Mouse (Mus musculus) right cerebral cortex, postnatal 10 days (tissue): ENCODE measurements around the gene Gpr18.

ENCODE experiments used
- DNase-seq, 2 experiments: peaks; one replicate each; pipeline ENCODE4 v3.0.0; 2021; ENCODE audit warnings: low spot score in 2 of 2

The Gpr18 gene

DNA sequence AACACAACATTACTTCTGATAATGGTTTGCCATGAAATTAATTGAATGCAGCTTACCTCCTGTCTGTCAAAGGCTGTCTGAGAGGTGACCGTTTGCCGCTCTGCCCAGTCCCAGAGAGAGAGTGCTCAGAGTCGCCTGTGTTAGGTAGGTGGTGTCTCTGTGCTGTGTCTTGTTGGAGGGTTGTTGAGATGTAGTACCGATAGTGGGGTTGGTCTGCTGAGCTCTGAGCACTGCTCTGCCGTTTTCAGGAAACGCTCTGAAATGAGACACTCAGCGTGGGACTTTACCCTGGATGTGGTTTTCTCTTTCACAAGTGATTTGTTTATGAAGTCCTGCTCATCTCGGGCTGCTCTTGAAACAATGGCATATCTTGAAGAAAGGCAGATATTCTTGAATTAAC is at the start of gene Gpr18:
Gpr18 (minus strand) TSS at position 161 of the 400 bp plus-strand sequence.
- no peak for DNase-seq

DNA sequence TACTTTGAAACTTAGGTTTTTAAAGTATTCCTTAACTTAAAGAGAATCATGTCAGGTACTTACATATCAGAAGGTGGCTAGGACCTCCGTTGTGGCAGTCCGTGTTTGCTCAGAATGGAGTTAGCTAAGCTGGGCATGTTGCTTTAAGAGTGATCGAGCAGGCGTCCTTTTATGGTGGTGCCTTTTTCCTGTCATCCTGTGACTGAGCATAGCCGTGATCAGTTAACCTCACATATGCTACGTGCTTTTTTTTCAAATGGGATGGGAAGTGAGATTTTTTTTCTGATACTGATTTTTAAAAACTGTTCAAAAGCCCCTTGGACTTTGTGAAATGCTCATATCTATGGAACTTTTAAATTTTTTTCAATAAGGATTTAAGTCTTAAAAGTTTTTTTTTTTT is 49.4 kb upstream of the Gpr18 start, which contains the start of gene Gpr183:
Gpr183 (minus strand) TSS at position 206 of the 400 bp plus-strand sequence.
- peak in 1 of 2 experiments; percentile 20 for DNase-seq

GRCm38 (mm10) chr14:121963942-121964335 is 48.4 kb upstream of the Gpr18 start:
- DNase-seq, result peak in 1 of 2 experiments; percentile 27

- peak in 1 of 2 experiments; percentile 20 for DNase-seq
Observed at GRCm38 (mm10) chr14:121963251-121963941, 47.8 kb upstream of the Gpr18 start.

- DNase-seq, result peak in 1 of 2 experiments; percentile 23
Observed at GRCm38 (mm10) chr14:121962128-121962890, 46.7 kb upstream of the Gpr18 start.

DNA sequence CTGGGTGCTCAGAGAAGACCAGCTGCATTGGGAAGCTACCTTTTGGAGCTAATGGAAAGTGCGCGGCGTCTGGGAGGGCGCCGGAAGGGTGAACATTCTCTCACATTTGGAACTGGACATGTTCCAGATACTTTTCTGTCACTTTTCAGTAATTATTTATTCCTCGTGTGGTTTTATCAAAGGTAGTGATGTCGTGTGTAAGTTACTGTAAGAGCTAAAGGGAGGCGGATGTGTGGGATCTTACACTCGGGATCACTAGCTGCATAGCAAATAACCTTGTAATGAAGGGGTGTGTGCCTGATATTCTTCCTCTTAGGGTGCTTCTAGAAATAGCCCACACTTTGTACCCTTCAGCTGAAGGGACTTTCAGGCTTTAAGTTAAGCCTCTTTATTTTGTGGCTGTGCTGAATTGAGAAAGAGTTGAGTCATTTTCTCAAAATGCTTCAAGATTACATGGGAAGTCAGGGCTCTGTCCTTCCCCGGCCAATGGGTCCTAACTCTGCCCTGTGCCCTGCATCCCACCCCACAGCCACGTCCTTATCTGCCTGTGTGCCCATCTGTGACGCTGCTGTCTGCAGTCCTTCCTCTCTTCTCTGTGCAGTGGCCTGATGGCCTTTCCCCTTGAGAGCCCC is 46.0 kb upstream of the Gpr18 start:
- DNase-seq, result peak in 1 of 2 experiments; percentile 14

- peak in 1 of 2 experiments; percentile 17 for DNase-seq
Observed at GRCm38 (mm10) chr14:121960997-121961396, 45.4 kb upstream of the Gpr18 start.

DNA sequence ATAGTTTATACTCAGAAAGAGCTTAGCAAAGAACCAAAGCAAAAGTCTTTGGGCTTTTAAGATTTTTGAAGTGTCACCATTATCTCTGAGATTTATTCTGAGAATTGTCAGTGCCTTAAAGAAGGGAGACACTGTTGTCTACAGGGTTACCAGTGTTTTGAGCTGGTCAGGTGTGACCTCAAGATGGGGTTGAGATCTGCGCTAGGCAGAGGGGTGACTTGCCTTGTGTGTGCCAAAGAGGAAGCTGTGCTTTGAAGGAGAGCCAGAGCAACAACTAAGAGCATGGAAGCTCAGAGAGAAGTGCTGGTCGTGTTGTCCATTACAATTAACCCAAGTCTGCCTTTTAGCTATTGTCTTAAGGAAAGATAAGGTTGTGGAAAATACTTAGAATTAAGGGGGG is 45.0 kb upstream of the Gpr18 start:
- DNase-seq, result peak in 1 of 2 experiments; percentile 23

DNA sequence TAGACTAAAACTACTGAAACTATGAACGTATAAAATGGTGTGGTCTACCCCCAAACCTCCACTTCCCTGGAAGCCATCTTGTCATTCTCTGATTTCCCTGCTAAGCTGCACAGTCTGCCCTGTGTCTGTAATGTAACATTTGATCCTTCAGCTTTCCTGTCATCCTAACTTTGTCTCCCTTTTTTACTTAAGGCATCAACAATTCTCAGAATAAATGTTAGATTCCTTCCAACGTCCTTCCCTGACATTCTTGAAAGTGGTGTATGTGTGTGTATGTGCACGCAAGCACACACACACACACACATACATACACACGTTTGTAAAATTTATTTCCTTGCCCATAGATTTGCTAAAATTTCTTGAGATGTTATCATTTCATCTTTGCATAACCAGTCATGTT is 44.5 kb upstream of the Gpr18 start:
- no peak for DNase-seq

DNA sequence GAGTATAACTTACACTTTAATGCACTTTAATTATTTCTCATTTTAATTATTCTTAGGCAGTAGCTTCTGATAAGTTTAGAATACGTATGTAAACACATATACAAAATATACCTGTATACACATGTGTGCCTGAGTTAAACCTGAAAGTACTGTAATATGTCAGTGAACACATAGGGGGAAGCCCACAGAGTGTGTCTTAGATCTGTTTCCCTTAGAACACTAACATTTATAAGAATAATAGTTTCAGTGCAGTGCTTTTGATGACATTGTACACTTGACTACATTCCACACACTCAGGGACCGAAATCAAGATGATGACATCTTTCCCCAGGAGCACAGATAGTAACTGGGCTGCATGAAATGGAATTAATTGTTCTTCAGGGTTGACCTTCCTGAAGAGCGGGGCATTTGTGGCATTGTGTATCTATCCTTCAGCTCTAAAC is 44.0 kb upstream of the Gpr18 start:
- no peak for DNase-seq

- DNase-seq, result peak in 1 of 2 experiments; percentile 38
Observed at GRCm38 (mm10) chr14:121958751-121959537, 43.4 kb upstream of the Gpr18 start.

DNA sequence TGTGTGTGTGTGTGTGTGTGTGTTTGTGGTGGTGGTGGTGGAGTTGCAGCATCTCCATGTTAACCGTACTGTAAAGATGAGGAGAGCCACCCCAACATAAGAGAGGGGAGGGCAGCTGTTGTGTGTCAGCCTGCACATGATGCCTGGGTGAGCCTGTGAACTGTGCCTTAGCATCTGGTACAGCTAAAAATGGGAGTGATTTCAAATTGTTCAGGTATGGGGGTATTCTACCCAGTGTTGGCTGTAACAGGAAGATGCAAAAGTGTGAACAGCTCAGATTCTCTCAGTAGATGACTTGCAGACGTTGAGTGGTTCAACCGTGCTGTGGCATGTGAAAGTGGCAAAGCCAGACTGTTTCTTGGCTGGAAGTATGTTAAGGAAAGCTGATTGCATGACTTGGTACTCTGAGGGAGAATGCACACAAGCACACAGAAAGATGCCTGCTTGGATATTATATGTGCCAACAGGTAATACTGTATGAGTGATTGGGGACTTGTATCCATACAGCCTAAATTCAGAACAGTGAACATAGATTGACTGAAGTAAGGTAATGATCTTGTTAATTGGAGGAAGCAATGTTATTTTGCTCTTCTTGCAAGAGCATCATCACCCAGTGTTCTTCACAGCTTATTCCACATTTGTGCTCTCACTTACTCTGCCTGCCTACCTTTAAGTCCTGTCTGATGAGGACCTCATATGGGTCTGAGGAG is 42.6 kb upstream of the Gpr18 start:
- DNase-seq, result peak in 1 of 2 experiments; percentile 19

GRCm38 (mm10) chr14:121957176-121957871 is 41.7 kb upstream of the Gpr18 start:
- peak in 1 of 2 experiments; percentile 12 for DNase-seq

DNA sequence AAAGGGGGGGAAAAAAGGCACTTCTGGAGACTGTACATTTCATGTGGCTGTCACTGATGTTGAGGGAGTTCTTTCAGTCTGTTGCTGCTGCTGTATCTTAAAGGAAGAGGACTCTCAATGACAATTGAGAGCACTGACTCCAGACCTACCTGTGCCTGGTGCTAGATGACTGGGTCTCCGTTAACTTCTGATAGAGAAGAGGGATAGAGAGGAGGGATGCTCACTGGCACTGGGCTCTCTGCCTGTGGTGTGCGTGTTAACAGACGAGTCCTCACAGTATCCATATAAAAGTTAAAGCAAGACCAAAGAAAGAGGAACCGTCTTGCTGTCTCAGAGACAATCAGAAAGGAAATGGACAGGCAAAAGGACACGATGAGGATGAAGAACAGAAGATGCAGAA is 40.7 kb upstream of the Gpr18 start:
- DNase-seq, result no peak

DNA sequence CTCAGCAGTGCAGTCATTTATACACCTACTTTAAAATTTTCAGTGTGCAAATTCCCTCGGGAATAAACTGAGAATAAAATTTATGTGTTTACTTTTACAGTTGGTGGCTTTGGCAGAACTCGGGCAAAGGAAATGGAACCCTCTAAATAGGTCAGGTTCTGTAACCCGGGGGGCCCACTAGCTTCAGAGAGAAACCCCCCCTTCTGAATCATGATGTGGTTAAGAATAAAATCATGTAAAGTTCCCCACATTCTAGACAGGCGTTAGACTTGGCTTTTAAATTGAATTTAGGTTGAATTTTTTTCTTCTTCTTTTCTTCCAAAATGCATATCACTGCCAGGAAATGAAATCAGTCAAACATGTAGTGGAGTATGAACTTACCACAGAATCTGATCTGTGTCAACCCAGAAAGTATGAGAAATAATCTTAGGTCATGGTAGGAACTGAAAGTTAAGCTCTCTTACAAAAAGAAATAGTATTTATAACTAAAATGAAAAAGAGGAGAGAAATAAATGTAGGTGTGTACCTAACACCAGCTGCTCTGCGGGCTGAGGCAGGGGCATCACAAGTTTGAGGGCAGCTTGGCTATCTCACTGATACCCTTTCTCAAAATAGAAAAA is 39.7 kb upstream of the Gpr18 start:
- DNase-seq, result no peak

DNA sequence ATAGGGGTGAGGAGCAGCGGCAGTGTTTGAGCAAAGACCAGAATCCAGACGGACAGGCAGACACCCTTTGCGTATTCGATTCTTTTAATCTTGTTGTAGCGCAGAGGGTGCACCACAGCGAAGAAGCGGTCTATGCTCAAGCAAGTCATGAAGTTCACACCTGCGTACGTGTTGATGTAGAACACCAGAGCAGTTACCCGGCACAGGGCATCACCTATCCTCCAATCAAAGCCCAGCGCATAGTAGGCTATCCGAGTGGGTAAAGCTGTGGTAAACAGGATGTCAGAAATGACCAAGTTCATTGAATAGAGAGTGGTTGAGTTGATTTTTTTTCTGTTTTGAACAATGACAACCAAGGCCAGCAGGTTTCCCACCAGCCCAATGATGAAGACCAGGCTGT is 39.0 kb upstream of the Gpr18 start:
- peak in 1 of 2 experiments; percentile 19 for DNase-seq

DNA sequence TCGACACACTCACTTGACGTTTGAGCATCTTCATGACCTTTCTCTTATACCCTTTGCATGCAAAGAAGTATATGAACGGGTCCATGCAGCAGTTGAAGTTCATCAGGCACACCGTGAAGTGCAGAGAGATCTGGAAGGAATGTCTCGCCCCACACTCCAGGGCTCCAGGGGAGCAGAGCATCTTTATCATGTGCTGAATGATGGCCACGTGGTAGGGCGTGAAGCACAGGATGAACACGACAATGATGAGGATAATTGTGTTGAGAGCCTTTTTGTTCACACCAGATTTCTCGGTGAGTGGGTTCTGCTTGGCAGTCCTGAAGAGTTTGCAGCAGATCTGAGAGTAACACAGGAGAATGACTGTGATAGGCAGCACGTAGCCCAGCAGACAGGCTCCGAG is 38.5 kb upstream of the Gpr18 start:
- DNase-seq, result no peak

DNA sequence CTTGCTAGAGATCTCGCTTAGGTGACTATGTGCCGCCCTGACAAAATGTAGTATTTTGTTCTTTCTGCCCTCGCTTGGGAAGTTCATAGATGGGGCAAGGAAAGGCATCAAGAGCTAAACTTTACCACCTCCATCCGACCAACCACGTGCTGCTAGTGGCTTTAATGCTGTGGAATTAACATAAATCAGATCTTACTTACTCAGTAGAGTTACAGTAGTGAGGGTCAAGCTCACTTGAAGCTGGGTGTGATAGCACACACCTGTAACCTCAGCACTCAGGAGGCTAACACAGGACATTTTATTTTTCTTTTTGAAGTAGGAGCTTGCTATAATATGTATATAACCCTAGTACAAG is 36.4 kb upstream of the Gpr18 start:
- no peak for DNase-seq

DNA sequence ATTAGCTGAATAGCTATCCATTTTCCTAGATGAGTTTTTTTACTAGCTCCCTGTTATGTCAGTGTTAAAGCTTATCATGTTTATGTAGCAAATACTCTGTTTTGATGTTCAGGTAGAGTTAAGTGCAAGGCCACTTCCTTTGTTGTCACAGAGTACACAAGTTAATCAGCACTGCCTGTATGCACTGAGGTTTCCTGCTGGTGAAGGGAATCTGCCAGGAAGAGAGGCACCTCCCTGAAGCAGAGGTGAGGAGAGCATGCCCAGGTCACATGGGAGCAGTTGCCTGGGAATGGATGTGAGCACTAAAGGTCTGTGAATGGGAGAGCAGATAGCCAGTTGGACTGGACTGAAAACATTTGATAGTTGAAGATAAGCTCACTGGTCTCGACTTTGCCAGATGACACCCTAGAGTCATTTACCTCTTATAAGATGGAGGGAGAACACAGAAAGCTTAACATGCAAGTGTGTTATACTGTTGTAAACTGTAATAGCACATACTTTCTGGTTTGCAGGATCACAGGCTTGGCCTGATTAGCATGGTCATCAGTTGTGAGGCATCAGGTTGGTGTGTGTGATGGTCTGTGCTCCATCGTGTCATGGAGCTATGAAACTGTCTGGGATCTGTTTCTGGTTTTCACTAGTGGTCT is 35.9 kb upstream of the Gpr18 start:
- DNase-seq, result no peak
